Mouse (Mus musculus) gastrocnemius, adult 18-20 months (tissue): Measurements from ENCODE around the gene Rabgap1l. TPM values are rescaled to one million over a fixed set of nuclear protein-coding genes. Genes with fewer than 3 reads are reported as not detected.

Experiments used
- DNase-seq: peaks from one replicate; pipeline ENCODE4 v3.0.0; 2021; ENCODE audit warnings: low spot score
- total RNA-seq, 2 experiments: library from RNA; stranded (reverse); gene quantifications; 2 replicates each; pipeline ENCODE4 v1.2.3; 2021

The Rabgap1l gene
- total RNA-seq, 2 experiments from 2014 or later, result 10.9 to 12.1 TPM

DNA sequence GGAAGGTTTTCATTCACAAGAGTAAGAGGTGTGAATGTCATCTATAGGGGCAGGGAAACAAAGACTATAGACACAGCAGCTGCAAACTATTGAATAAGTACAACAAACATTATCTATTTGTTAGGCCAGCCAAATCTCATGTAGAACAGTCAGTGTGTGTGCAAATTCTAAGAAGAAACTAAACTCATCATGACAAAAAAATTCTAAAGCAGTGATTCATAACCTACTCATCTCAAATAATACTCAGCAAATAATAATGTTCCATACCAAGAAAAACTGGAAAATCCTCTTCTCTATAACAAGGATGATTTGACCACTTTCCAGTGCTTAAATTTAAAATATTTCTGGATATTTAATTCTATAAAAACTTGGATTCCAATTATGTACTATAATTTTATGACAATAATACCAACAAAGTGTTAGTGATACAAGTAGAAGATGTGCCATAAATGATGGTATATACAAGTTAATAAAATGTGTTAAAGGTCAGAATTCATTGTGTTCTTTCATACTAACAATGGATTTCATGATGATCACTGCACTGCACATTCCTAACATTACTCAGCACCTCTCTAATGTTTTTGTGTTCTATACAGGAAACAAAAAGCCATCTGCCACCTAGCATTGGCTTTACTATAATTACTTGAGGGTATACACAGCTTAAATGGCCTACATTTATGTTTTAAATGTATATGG, 196.6 kb downstream of the Rabgap1l start:
- DNase-seq, result no peak

DNA sequence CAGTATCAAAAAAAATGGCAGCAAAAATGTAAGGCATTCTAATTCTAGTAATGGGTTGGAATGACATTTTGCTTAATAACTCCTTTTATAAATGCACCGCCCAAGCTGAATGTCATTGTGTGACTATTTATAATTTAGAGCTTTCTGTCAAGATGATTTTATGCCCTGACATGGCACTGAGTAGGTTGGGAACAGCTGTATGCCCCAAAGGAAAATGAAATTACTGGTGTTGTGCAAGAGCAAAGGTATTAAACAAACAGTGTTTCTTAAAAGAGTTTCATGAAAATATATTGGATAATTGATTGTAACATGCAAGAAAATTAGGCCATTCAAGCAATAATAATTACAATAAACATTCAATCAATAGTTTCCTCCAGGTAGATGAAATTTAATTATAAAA, 198.4 kb downstream of the Rabgap1l start:
- no peak for DNase-seq

- DNase-seq, result no peak
Observed at GRCm38 (mm10) chr1:160594066-160594465, 198.9 kb downstream of the Rabgap1l start.

DNA sequence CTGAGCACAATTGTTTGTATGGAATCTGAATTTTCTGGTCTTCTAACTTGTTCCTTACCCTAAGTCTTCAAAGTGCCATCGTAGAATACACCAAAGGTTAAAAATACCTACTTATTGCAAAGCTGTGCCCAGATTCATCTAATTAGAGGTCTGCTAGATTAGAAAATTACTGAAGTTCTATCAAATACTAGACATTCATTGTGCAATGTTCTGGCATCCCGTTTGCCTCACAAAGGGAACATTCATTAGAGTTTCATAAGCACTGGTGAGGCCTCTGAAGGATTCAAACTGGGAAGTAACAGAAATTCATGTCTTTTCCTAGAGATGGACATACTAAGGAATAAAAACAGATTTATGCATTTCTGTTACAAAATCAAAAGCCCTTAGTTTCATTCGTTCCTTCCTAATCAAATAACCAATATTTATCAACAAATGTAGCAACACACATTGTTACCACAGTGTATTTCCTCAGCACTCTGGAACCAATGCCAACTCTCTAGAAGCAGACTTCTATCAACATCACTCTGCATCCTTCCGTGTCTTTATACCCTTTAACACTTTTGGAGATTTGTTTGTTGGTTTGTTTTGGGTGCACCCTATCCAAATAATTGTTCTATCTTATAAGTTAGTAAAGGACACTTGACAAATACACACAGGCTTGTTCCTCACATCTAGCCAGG, 204.0 kb downstream of the Rabgap1l start:
- DNase-seq, result no peak

DNA sequence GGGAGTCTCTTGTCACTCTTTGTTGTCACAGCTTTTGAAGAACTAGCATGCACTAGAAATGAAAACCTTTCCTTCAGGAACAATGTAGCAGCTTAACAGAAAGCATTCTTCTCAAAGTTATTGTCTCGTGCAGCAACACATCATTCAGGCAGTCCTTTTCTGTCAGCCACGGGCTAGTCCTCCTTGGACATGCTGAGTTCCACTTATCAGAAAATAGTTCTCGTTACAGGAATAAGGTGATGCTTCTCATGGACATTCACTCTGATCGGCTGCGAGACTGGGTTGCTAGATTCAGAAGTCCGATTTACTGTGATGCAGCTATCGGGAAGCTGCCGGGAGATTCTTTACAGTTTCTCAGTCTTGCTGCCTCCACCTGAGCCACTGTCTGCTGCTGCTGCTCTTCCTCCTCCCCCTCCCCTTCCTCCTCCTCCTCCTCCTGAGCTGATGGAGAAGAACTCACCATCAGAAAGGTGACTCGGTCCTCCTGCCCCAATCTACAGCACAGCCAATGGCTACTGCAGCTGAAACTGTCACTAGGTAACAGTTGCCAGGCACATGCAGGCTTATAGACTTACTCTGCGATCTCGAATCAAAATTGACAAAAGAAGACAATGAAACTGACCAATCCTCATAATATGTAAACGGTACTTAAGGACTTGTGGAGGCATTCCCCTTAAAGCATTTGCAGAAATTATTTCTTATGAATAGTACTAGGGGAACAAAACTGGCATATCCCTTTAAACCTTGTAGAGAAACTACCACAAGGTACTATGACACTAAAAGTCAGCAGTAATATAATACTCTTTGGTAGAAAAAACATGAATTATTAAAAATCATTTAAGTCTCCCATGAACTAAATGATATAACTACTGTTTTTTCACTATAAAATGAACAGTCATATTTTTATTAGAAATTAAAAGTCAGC, 213.4 kb downstream of the Rabgap1l start:
- DNase-seq, result no peak

- DNase-seq, result no peak
Observed at GRCm38 (mm10) chr1:160576124-160576523, 216.9 kb downstream of the Rabgap1l start.

GRCm38 (mm10) chr1:160574039-160574438, 219.0 kb downstream of the Rabgap1l start:
- no peak for DNase-seq

DNA sequence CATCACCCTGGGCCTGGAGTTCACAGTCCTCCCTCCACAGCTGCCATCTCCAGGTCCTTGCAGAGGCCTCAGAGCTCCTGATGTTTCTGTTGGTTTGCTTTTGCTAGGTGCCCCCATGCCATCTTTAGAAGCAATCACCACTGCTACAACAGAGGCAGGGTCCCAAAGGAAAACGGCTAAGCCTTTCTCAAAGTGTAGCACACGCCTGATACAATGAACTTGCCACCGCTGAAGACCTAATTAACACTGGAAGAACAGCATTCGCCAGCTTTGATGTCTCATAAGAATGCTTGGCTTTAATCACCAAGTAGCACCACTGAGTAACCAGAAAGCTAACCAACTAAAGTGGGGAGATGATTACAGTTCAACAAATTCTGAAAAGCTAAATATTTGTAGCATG, 226.6 kb downstream of the Rabgap1l start:
- DNase-seq, result no peak

DNA sequence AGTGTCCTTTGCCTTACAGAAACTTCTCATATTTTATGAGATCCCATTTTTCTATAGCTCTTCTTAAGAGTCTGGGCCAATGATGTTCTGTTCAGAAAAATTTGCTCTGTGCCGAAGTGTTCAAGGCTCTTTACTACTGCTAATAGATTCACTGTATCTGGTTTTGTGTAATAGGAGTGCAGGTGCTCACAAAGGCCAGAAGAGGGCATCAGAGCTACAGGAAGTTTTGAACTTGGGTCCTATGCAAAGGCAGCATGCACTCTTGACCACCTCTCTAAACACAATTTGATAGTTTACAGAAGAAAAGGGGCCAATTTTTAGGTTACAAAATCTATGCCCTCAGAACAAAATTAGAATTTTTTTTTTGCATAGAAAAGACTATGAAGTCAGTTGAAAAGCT, 231.6 kb downstream of the Rabgap1l start:
- DNase-seq, result peak; percentile 5

DNA sequence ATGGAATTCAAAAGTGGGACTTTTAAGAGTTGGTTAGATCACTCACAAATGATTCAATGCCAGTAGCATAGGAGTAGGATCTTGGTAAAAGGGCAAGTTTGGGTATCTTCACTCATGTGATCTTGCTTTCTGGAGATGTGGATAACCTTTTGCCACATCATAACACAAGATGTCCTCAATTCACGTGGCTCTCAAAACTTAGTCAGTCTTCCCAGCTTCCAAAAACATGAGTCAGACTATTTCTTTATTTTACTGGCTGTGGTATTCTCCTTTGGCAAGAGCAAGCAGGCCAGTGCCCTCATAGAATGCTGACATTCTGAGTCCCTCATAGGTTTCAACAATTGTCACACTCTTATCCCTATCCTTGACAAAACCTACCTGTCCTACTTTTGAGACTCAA, 242.4 kb downstream of the Rabgap1l start:
- no peak for DNase-seq

GRCm38 (mm10) chr1:160547934-160548876, 244.8 kb downstream of the Rabgap1l start:
- DNase-seq, result no peak

GRCm38 (mm10) chr1:160535649-160536048, 257.4 kb downstream of the Rabgap1l start:
- no peak for DNase-seq

GRCm38 (mm10) chr1:160534571-160535335, 258.3 kb downstream of the Rabgap1l start:
- no peak for DNase-seq

- no peak for DNase-seq
Observed at GRCm38 (mm10) chr1:160533209-160533820, 259.7 kb downstream of the Rabgap1l start.

DNA sequence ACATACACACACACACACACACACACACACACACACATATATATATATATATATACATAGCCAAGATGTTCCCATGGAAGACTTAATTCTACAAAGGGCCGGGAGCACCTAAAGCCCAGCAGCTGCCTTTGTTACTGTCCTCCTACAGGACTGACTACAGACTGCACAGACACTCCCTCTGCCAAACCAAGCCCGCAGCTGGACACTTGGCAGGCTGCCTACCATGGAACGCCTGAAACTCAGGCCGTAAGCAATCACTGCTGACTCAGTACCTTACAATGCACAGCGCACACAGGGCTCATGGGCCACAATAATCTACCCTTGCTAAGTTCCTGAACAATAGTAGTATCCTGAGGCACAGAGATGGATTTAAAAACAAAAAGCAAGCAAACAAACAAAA, 261.6 kb downstream of the Rabgap1l start:
- DNase-seq, result peak; percentile 87

DNA sequence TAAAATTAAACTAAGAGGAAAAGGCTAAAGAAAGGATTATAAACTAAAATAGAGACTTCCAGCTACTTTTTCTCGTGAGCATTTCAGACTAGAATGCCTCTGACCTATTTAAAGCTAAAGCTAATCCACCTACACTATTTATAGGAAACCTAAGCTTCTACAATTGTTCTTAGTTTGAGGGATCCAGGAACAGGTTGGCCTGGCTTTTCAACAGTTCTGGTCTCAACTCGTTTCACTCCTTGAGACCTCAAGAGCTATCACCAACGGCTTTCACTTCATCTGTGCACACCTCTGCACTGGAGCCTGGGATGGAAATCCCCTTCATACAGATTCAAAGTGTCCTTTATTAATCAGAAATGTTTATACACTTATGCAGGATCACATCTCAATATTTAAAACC, 271.1 kb downstream of the Rabgap1l start:
- no peak for DNase-seq

DNA sequence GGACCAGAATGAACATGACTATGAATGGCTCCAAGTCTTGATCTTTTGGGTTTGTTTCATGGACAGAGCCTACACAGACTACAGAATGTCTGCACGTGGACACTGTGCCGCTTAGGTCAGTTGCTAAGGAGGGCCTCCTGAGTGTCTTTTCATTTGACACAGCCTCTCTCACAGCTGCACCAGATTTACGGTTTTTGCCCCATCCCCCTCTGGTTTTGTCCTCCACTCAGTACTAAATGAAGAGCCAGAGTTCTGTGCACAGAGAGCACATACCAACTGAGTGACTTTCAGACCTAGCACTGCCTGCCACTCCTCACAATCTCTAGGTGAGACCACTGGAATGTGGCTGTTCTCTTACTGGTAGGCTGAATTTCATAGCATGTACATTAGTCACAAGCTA, 272.3 kb downstream of the Rabgap1l start:
- no peak for DNase-seq

GRCm38 (mm10) chr1:160519896-160520465, 273.0 kb downstream of the Rabgap1l start:
- no peak for DNase-seq

DNA sequence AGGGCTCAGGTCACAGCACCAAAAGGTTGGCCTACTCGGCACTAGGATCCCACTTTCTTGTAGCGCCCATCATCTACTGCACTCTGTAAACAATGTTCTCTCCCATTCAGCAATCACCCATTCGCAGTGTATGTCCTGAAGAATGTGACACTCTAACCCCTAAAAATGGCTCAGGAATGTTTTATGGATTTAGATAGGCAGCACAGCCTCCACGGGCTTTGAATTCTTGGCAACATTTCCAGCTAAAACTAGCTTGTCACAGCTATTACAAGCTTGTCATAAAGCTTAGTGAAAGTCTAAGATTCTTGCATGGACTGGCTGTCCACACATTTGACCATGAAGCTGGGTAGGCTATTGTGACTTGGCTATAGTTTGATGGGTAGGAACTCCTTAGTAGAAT, 274.5 kb downstream of the Rabgap1l start:
- DNase-seq, result no peak
